Mouse (Mus musculus) heart, embryonic 15.5 days (tissue): ENCODE results near the gene Olfr476. TPM values are rescaled to one million over a fixed set of nuclear protein-coding genes. Genes with fewer than 3 reads are reported as not detected.
"Not testable (repeated sequence)": the region's sequence is repeated elsewhere in the genome, so short reads cannot be mapped to it uniquely, and the experiment has no call there.

Experiments
- ATAC-seq: fragments of 200-750 bp; cut with Nextera tagmentation; replicated peaks from 2 replicates; pipeline ENCODE4 v1.8.0; 2017; ENCODE audit warnings: low read depth, moderate TSS enrichment; ENCODE audit not compliant: insufficient number of reproducible peaks, insufficient read depth, low FRiP score
- H3K27ac ChIP-seq: fragments of 300-500 bp; sonication (generic); 2 replicates; pipeline ENCODE4 v1.5.1; 2015; ENCODE audit warnings: mild to moderate bottlenecking, inconsistent platforms
- H3K27me3 ChIP-seq: fragments of 300-500 bp; sonication (generic); 2 replicates; pipeline ENCODE4 v1.6.1; 2015; ENCODE audit warnings: inconsistent platforms
- H3K36me3 ChIP-seq: fragments of 300-500 bp; sonication (generic); 2 replicates; pipeline ENCODE4 v1.6.1; 2015; ENCODE audit warnings: mild to moderate bottlenecking, inconsistent platforms
- H3K4me1 ChIP-seq: fragments of 300-500 bp; sonication (generic); replicated peaks from 2 replicates; pipeline ENCODE4 v1.6.1; 2015; ENCODE audit warnings: inconsistent platforms
- H3K4me2 ChIP-seq: fragments of 300-500 bp; sonication (generic); 2 replicates; pipeline ENCODE4 v1.6.1; 2015; ENCODE audit warnings: inconsistent platforms, mild to moderate bottlenecking, moderate library complexity
- H3K4me3 ChIP-seq: fragments of 300-500 bp; sonication (generic); 2 replicates; pipeline ENCODE4 v1.5.1; 2015; ENCODE audit warnings: mild to moderate bottlenecking, inconsistent platforms
- H3K9ac ChIP-seq: fragments of 300-500 bp; sonication (generic); 2 replicates; pipeline ENCODE4 v1.6.1; 2015; ENCODE audit warnings: mild to moderate bottlenecking, inconsistent platforms
- H3K9me3 ChIP-seq: fragments of 300-500 bp; sonication (generic); replicated peaks from 2 replicates; pipeline ENCODE4 v1.6.1; 2016; ENCODE audit warnings: inconsistent platforms
- WGBS: fragments of 180-500 bp; shearing (Covaris S2); methylation state at CpG from one replicate; pipeline ENCODE4 v1.1.7; 2015; ENCODE audit warnings: mixed read lengths; 5-methylcytosine and 5-hydroxymethylcytosine counted together
- polyA plus RNA-seq: library from polyadenylated mRNA; unstranded; fragments of >200 nt; fragmentation: Nextera tagmentation; extraction: Ambion mirVana; gene quantifications from 2 replicates; pipeline ENCODE4 v1.2.1, GENCODE M21; 2015

The Olfr476 gene
- not detected in 2 replicates for polyA plus RNA-seq

DNA sequence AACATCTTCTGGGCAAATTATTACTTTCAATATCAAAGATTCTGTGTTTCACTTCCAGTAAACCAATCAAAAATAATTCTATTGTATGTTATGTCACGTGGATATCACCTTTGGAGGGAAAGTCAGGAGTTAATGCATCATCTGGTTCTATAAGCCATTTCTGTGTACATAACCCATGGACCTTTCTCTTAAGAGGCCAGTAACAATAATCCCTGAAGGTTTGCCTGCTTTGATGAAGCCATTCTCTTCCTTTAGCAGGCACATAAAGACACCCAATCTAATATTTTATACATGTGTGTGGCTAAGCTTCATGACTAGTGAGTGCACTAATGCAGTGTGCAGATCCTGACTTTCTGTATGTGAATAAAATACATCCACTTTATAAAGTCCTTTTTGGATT, at the start of gene Olfr476:
TSS of gene Olfr476 (plus strand) at position 301 of the 400 bp plus-strand sequence.
- no peak within 1 kb of the TSS for H3K9ac ChIP-seq
- no peaks in the 10 kb centered on the region for H3K9me3 ChIP-seq
- H3K4me1 ChIP-seq: no peaks in the 10 kb centered on the region
- H3K4me3 ChIP-seq: no peak within 1 kb of the TSS
- ATAC-seq: no peak
- no peaks in the 10 kb centered on the region for H3K36me3 ChIP-seq
- WGBS: 44% methylated on average over 1 of the region's 1 CpGs
- H3K27ac ChIP-seq: no peak within 1 kb of the TSS
- H3K4me2 ChIP-seq: no peak within 1 kb of the TSS
- no peaks in the 10 kb centered on the region for H3K27me3 ChIP-seq

- no peak for ATAC-seq
- Histone ChIP-seq H3K4me2 (no peak within 1 kb of the TSS), H3K27me3 (no peaks in the 10 kb centered on the region), H3K36me3 (no peaks in the 10 kb centered on the region), H3K27ac (no peak within 1 kb of the TSS), H3K9me3 (no peaks in the 10 kb centered on the region), H3K9ac (no peak within 1 kb of the TSS), H3K4me1 (no peaks in the 10 kb centered on the region), H3K4me3 (no peak within 1 kb of the TSS)
- WGBS: 90% methylated on average over 1 of the region's 1 CpGs
Observed at GRCm38 (mm10) chr7:107930146-107930545, 34.5 kb upstream of the Olfr476 start, which contains the start of gene Olfr473. Gene Olfr473 (plus strand): TSS chr7:107930446.

DNA sequence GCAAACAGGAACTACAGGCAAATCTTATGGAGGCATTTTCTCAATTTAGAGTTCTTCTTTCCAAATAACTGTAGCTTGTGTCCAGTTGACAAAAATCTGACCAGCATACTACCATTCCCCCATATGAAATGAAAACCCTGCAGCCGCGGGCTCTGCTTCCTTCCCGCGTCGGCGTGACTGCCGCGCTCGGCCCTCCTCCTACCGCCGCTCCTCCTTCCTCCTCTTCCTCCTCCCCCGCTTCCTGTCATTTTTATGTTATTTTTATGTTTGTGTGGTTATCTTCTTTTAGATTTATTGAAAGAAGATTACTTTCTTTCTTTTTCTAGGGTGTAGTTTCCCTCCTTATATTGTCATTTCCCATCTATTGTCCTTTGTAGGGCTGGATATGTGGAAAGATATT, 12.1 kb upstream of the Olfr476 start:
- H3K27me3 ChIP-seq, H3K4me1 ChIP-seq, H3K27ac ChIP-seq, H3K36me3 ChIP-seq, H3K4me3 ChIP-seq, H3K9me3 ChIP-seq, ATAC-seq, H3K4me2 ChIP-seq, H3K9ac ChIP-seq: not testable (repeated sequence)
- 90% methylated on average over 12 of the region's 12 CpGs for WGBS

GRCm38 (mm10) chr7:107954343-107954742, 10.3 kb upstream of the Olfr476 start, which contains the start of gene Olfr474:
Gene Olfr474 (plus strand): TSS chr7:107954643.
- Histone ChIP-seq H3K27me3 (no peaks in the 10 kb centered on the region), H3K9ac (no peak within 1 kb of the TSS), H3K4me1 (no peaks in the 10 kb centered on the region), H3K4me2 (no peak within 1 kb of the TSS), H3K9me3 (peaks cover 7% of the 10 kb centered on the region; the same call in 1 of the 2 replicates), H3K36me3 (no peaks in the 10 kb centered on the region), H3K4me3 (no peak within 1 kb of the TSS), H3K27ac (no peak within 1 kb of the TSS)
- WGBS: 77% methylated on average over 1 of the region's 1 CpGs
- no peak for ATAC-seq

DNA sequence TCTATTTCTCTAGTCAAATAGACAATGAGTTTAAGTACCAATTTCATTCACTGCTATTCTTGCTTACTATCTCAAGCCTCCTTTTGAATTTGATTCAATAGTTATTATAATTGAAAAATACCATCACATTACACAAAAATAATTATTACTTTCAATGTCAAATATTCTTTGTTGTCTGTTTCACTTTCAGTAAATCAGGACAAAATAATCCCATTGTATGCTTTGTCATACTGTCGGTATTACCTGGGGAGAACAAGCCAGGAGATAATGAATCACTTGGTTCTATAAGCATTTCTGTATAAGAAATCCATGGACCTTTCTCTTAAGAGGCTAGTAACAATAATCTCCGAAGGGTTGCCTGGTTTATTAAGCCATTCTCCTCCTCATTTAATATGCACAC, 21.8 kb downstream of the Olfr476 start, which contains the start of gene Olfr477:
TSS of gene Olfr477 (plus strand) at position 301 of the 400 bp plus-strand sequence.
- Histone ChIP-seq H3K27ac (no peak within 1 kb of the TSS), H3K27me3 (no peaks in the 10 kb centered on the region), H3K4me1 (no peaks in the 10 kb centered on the region), H3K9me3 (no peaks in the 10 kb centered on the region), H3K4me2 (no peak within 1 kb of the TSS), H3K9ac (no peak within 1 kb of the TSS), H3K36me3 (no peaks in the 10 kb centered on the region), H3K4me3 (no peak within 1 kb of the TSS)
- 60% methylated on average over 2 of the region's 2 CpGs for WGBS
- no peak for ATAC-seq

DNA sequence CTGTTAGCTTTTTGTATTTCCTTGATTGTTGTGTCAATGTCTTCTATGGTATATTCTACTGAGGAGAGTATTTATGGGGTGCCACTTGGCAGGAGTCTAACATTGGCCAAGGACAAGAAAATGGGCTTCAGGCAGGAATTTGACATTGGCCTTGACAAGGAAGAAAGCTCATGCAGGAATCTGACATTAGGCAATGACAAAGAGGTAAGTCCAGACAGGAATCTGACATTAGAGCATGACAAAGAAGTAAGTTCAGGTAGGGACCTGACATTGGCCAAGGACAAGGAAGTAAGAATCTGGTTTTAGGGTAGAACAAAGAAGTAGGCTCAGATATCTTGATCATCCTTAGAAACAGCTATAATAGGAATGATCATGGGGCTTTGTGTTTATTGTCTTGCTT, 49.7 kb downstream of the Olfr476 start:
- not testable (repeated sequence) for H3K4me1 ChIP-seq, H3K9ac ChIP-seq, H3K27me3 ChIP-seq, ATAC-seq, H3K4me3 ChIP-seq, H3K27ac ChIP-seq, H3K36me3 ChIP-seq, H3K9me3 ChIP-seq, H3K4me2 ChIP-seq

Other genes with a start within 250 kb of the Olfr476 start
- 0.72 and 0.81 TPM in 2 replicates for gene Cyb5r2, start 206.8 kb upstream of the Olfr476 start, polyA plus RNA-seq
- gene Ovch2, start 163.6 kb upstream of the Olfr476 start, polyA plus RNA-seq: not detected in 2 replicates
- gene Olfr467, start 152.5 kb upstream of the Olfr476 start, polyA plus RNA-seq: not detected in 2 replicates
- gene Olfr469, start 139.3 kb upstream of the Olfr476 start, polyA plus RNA-seq: not detected in 2 replicates
- gene Olfr470, start 117.3 kb upstream of the Olfr476 start, polyA plus RNA-seq: not detected in 2 replicates
- not detected in 2 replicates for gene Olfr472, start 66.9 kb upstream of the Olfr476 start, polyA plus RNA-seq
- not detected in 2 replicates for gene Olfr473, start 34.4 kb upstream of the Olfr476 start, polyA plus RNA-seq
- gene Olfr474, start 10.2 kb upstream of the Olfr476 start, polyA plus RNA-seq: not detected in 2 replicates
- not detected in 2 replicates for gene Olfr477, start 21.9 kb downstream of the Olfr476 start, polyA plus RNA-seq
- gene Olfr478, start 69.2 kb downstream of the Olfr476 start, polyA plus RNA-seq: not detected in 2 replicates
- gene Olfr479, start 85.9 kb downstream of the Olfr476 start, polyA plus RNA-seq: not detected in 2 replicates
- gene Olfr480, start 102.5 kb downstream of the Olfr476 start, polyA plus RNA-seq: not detected in 2 replicates
- not detected in 2 replicates for gene Olfr481, start 115.1 kb downstream of the Olfr476 start, polyA plus RNA-seq
- 0.08 TPM in 1 of 2 replicates, not detected in the other for gene Olfr482, start 132.8 kb downstream of the Olfr476 start, polyA plus RNA-seq
- gene Olfr483, start 136.0 kb downstream of the Olfr476 start, polyA plus RNA-seq: not detected in 2 replicates
- not detected in 2 replicates for gene Olfr484, start 162.6 kb downstream of the Olfr476 start, polyA plus RNA-seq
- gene Olfr485, start 195.1 kb downstream of the Olfr476 start, polyA plus RNA-seq: not detected in 2 replicates
- gene Olfr486, start 207.9 kb downstream of the Olfr476 start, polyA plus RNA-seq: not detected in 2 replicates
- not detected in 2 replicates for gene Olfr487, start 249.8 kb downstream of the Olfr476 start, polyA plus RNA-seq